In the genomic region with DNA sequence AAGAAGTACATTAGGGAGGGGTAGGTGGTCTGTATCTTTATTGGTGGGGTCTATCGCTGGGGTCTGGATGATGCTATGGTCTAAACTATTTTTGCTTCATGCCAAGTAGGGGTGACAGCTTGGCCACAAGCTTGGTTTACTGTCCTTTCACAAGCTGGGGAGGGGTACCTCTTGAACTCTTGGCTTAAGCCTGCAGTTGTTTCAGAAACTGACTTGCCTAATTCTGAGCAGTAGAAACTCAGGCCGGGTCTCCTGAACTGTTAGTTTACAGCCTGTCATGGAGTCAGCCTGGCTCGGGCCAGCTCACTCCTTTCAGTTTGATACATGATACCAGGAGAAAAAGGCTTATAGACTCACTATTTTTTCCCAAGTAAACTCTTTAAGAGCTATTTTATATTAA, we compare ENCODE assay signal across 19 mouse cellular contexts. TPM values are rescaled to one million over a fixed set of nuclear protein-coding genes. Genes with fewer than 3 reads are reported as not detected.
DNase-seq lines count a peak whose midpoint lies in the region; ATAC-seq and TF ChIP-seq lines count a peak whose summit lies in the region.
"Had no signal": no experiment of that assay in that cellular context is flagged by ENCODE, and none has a peak within 500 bp of the region (broad histone marks: within the 10 kb centered on the region; RNA-seq: fewer than 3 reads in every experiment).

No protein-coding gene starts in this region.

- H3K9me3 ChIP-seq in midbrain, embryonic 11.5 days (ENCODE audit: control insufficient read depth, low read length) = no peaks in the 10 kb centered on the region
- no peaks in the 10 kb centered on the region for H3K9me3 ChIP-seq in midbrain, postnatal 0 days (ENCODE audit: low read length)
- H3K9me3 ChIP-seq: G1E had no signal

- H3K4me3 ChIP-seq in midbrain, embryonic 11.5 days (ENCODE audit: low read depth, low read length) = no peak overlapping the region
- H3K4me3 ChIP-seq in midbrain, postnatal 0 days (ENCODE audit: low read depth, low read length) = no peak overlapping the region

- no peak for ATAC-seq in midbrain, embryonic 11.5 days (ENCODE audit: low FRiP score)
- ATAC-seq in midbrain, postnatal 0 days (ENCODE audit: low FRiP score) = no peak
- ATAC-seq: activated CD4-positive, CD25-positive, alpha-beta regulatory T cell, adult 4 months; CD4-positive, CD25-positive, alpha-beta regulatory T cell, adult 4 months; Patski had no signal

- no peaks in the 10 kb centered on the region for H3K36me3 ChIP-seq in midbrain, embryonic 11.5 days (ENCODE audit: control insufficient read depth, insufficient read depth, low read length)
- H3K36me3 ChIP-seq in midbrain, postnatal 0 days (ENCODE audit: insufficient read depth, low read length) = no peaks in the 10 kb centered on the region
- H3K36me3 ChIP-seq: G1E had no signal

- peak; percentile 56 for DNase-seq in heart, adult 11 months
- no peak for DNase-seq in heart, adult 9 months (ENCODE audit: low spot score in 2 of 2)
- DNase-seq in midbrain, embryonic 11.5 days (ENCODE audit: low spot score, missing footprints) = peak; percentile 54
- no peak for DNase-seq in midbrain, postnatal 0 days (ENCODE audit: low spot score)
- DNase-seq: adrenal gland, adult 2 months; adrenal gland, adult 8-10 months; adrenal gland, postnatal 10 days; adrenal gland, postnatal 14 days; adrenal gland, postnatal 25 days; adrenal gland, postnatal 36 days; B cell, adult 2 months; cerebellum, adult 11 months; cerebellum, adult 11-12 months; cerebellum, adult 18-20 months had no signal

- H3K27me3 ChIP-seq in midbrain, embryonic 11.5 days (ENCODE audit: control insufficient read depth, insufficient read depth, low read length) = no peaks in the 10 kb centered on the region
- H3K27me3 ChIP-seq in midbrain, postnatal 0 days (ENCODE audit: insufficient read depth, low read length) = no peaks in the 10 kb centered on the region
- H3K27me3 ChIP-seq: CH12.LX, Patski had no signal

- no peak overlapping the region for H3K27ac ChIP-seq in midbrain, embryonic 11.5 days (ENCODE audit: low read depth, low read length)
- no peak overlapping the region for H3K27ac ChIP-seq in midbrain, postnatal 0 days (ENCODE audit: low read depth, low read length)

- no peak overlapping the region for H3K9ac ChIP-seq in midbrain, embryonic 11.5 days (ENCODE audit: low read length)
- H3K9ac ChIP-seq in midbrain, postnatal 0 days (replicated peaks; ENCODE audit: low read length, poor library complexity, severe bottlenecking) = no peak overlapping the region

- WGBS in midbrain, embryonic 11.5 days = 95% methylated on average over 3 of the region's 3 CpGs
- WGBS in midbrain, postnatal 0 days = 94% methylated on average over 3 of the region's 3 CpGs

- H3K4me2 ChIP-seq in midbrain, embryonic 11.5 days = no peak overlapping the region
- H3K4me2 ChIP-seq in midbrain, postnatal 0 days (ENCODE audit: low read depth, low read length, poor library complexity, severe bottlenecking) = no peak overlapping the region

- H3K4me1 ChIP-seq in midbrain, embryonic 11.5 days (ENCODE audit: control insufficient read depth, insufficient read depth, low read length) = no peaks in the 10 kb centered on the region
- H3K4me1 ChIP-seq in midbrain, postnatal 0 days (ENCODE audit: insufficient read depth, low read length) = no peaks in the 10 kb centered on the region

- TF ChIP-seq CTCF in midbrain, postnatal 0 days (IDR thresholded peaks at IDR 0.05) = no peak

RNA-seq across cellular contexts. Expression of a gene that starts 38.5 kb away (rescaled TPM):
- polyA plus RNA-seq in midbrain, embryonic 11.5 days (2014; fragmentation: Nextera tagmentation; extraction: Ambion mirVana) = 55.8 and 58.4 TPM in 2 replicates
- 24.5 and 30.8 TPM in 2 replicates for total RNA-seq in midbrain, postnatal 0 days (2014; rRNA removed)
- polyA plus RNA-seq in midbrain, postnatal 0 days (2015; fragmentation: Nextera tagmentation; extraction: Ambion mirVana) = 30.6 and 36.5 TPM in 2 replicates

Comparison
In these comparisons a context has a peak if more than half of its experiments do, and no peak if none do; other contexts are left out.
1. DNase-seq: peak in heart, adult 11 months (single experiment) and midbrain, embryonic 11.5 days (single experiment); none in heart, adult 9 months (0 of 2) and midbrain, postnatal 0 days (single experiment).